Mouse (Mus musculus) adrenal gland, adult 10 weeks (tissue): Measurements from ENCODE around the gene Csad. TPM values are rescaled to one million over a fixed set of nuclear protein-coding genes. Genes with fewer than 3 reads are reported as not detected.

ENCODE experiments used
- polyA plus RNA-seq: library from polyadenylated mRNA; stranded (reverse); fragments of 350-450 nt; fragmentation: Illumina TruSeq; extraction: RNeasy Lipid Tissue Mini Kit (QIAGEN cat#74804); gene quantifications from one replicate; pipeline ENCODE4 v1.2.3, GENCODE M21; 2014; ENCODE audit warnings: low read depth, low replicate concordance

Csad gene
- polyA plus RNA-seq, result 32.6 TPM

DNA sequence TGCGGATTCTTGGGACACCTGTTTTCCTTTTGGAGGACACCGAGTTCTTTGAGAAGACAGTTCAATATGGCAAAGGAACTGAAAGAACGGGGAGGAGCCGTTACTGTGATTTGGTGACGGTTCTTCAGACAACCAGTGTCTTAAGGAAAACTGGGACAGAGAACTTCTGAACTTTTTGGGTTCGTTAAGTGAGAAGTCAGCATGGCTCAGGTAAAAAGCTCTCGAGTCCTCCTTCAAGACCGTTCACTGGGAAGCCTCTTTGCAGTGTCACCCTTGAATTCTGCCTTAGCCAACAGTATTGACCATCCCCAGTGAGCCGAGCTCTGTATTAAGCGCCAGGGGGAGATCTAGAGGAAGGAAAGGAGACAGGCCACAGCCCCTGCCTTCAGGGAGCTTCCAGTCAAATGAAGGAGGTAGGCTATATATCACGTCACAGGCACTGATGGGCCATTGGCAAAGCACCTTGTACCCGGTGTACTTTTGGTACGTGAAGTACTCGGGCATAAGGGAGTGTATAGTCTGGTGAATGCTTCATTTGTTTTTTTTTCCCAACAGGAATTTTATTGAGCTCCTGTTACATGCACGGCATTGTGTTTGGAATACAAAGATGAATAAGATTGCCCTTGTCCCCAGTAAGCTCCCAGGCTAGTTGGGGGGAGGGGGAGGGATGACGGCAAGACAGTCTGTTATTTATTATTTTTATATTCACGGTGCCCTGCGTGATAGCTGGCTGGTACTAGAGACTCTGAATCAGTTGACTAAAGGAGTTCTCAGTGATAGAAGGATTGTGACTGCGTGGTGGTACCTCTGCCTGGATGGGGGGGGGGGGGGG is at the start of gene Csad:
TSS of gene Csad (minus strand) at position 51 of the 832 bp plus-strand sequence.

DNA sequence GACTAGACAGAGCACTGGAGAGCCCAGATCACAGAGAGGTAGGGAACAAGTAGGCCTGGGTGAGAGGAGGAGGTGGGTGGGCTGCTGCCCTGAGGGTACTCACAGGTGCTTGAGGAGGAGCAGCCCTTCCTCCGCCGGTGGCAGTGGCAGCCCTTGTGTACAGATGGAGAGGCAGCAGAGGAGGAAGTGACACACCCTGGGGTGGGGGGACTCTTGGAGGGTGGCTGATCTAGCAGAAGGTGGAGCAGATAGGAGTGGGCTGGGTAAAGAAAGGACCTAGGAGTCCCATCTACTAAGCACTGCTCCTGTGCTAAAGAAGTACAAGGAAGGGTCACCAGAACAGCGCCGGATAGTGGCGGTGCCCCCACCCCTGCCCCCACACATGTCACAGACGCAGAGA is 27.2 kb upstream of the Csad start, which contains the start of gene Itgb7:
TSS of gene Itgb7 (minus strand) at position 197 of the 400 bp plus-strand sequence.

DNA sequence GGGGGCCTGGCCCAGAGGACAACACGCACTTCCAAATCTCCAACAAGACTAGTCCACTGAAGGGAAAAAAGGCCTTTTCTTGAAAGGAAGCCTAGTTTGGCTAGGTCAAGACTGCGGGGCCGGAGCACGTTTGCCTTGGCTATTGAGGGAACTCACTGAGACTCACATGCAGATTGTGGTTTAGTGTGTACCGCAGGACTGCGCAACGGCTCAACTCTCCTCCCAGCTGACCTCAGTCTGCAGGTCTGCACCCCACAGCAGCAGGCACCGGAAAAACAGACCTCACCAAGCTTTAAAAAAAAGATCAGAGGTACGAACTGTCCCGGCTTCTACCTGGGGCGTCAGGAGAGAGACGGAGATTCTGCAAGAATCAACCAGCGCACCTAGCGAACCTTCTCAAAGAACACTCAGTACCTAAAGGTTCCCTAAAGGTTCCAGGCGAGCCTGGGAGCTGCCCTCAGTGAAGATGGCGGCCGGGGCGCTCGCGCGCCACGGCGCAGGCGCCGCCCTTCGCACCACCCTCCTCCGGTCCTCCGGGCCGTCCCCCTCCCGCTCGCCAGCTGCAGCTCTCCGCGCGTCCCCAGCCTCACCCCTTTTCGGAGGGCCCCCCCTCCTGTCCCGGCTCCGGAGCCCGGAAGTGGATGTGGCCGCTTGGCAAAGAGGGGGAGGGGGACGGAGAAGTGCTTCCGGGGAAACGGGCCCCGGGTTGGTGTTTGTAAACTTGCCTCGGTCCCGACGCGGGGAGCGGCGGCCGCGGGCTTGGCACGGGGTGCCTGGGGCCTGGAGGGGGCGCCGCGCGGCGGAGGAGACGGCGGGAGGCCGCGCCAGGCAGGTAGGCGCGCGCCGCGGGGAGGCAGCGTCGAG is 1.3 kb downstream of the Csad start, which contains the start of gene Zfp740:
TSS of gene Zfp740 (plus strand) at position 279 of the 864 bp plus-strand sequence.

DNA sequence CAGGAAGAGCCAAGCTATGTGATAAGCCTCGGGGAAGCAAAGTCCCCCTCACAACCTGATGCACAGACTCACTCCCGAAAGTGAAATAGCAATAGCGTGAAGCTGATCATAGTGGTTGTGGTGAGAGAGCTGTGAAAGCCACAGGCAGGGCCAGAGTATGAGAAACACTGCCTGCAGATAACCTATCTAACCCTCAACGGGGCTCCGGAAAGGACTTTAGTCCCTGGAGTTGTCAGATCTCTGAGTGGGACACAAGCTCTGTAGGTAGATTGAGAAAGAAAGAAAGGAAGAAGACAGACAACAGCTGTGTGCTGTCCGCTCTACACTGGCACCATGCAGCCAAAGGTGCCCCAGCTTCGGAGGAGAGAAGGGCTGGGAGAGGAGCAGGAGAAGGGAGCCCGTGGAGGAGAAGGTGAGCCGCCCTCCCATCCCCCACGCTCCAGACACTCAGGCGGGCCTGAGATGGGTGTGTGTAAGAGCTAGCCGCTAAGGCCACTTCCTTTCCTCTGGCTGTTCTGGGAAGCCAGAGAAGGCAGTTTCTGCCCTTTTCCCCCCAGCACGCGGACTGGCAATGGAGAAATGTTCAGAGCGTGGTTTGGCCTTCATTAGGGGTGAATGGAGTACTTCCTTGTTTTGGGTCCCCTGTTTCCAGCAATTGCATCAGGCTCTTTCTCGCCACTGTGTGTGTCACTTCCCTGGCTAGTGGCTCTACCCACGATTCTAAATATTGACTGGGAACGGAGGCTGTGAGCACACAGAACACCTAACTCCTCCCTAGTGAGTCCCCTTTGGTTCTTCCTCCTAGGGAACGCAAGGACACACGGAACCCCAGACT is 54.0 kb downstream of the Csad start, which contains the start of gene Soat2:
TSS of gene Soat2 (plus strand) at position 226 of the 835 bp plus-strand sequence.

DNA sequence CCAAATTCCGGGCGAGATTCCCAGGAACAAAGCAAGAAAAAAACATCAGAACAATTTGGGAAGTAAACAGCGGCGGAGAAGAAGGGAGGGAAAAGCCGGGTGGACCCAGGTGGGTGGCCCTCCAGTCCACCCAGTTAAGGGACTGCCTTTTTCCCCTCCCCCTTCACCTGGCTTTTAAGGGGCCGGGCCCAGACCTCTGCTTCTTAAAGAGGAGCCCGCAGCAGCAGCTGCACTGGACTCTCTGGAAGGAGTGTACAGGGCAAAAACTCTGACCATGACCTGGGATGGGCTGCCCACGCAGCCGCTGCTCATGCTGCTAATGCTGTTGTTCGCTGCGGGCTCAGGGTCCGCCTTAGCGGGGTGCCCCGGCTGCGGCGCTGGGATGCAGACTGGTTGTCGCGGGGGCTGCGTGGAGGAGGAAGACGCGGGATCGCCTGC is 60.2 kb downstream of the Csad start, which contains the start of gene Igfbp6:
TSS of gene Igfbp6 (plus strand) at position 89 of the 438 bp plus-strand sequence.

DNA sequence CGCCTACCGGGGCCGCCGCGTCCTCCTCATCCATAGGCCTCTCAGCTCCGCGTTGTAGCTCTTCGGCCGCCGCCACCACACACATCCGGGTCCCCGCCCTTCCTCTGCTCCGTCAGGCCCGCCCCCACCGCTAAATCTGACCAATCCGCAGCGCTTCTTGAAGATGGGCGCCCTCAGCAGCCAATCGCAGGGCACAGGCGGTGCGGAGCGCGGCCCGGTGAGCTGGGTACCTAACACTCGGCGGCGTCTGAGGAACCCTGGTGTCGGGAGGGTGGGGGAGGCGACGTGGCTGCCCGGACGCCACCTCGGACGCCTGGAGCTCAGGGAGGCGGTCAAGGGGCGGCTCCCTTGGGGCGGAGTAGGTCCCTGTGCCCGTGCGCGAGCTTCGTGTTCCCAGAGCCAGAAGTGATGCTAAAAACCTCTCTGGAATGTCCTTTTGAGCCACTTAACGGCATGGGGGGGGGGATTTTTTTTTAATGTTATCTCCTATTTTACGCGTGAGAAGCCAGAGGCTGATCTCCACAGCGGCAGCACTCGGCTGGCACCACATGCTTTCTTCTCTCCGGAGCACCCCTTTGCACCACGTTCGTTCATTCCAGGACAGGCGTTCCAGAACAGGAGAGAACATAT is 68.3 kb downstream of the Csad start, which contains the start of gene Spryd3:
TSS of gene Spryd3 (minus strand) at position 106 of the 630 bp plus-strand sequence.

Other genes starting within 250 kb of the Csad start
- not detected for gene Krt8, start 200.2 kb downstream of the Csad start, polyA plus RNA-seq
- not detected for gene Krt18, start 176.5 kb downstream of the Csad start, polyA plus RNA-seq
- 196 TPM for gene Eif4b, start 131.0 kb downstream of the Csad start, polyA plus RNA-seq
- 31.5 TPM for gene Tns2, start 104.3 kb downstream of the Csad start, polyA plus RNA-seq
- 1.4 TPM for gene Spryd3, start 68.5 kb downstream of the Csad start, polyA plus RNA-seq
- not detected for gene Igfbp6, start 60.4 kb downstream of the Csad start, polyA plus RNA-seq
- gene Soat2, start 54.2 kb downstream of the Csad start, polyA plus RNA-seq, result not detected
- 34.7 TPM for gene Zfp740, start 1.5 kb downstream of the Csad start, polyA plus RNA-seq
- not detected for gene Itgb7, start 27.2 kb upstream of the Csad start, polyA plus RNA-seq
- 9.1 TPM for gene Rarg, start 52.8 kb upstream of the Csad start, polyA plus RNA-seq
- 0.35 TPM for gene Gm9918, start 65.8 kb upstream of the Csad start, polyA plus RNA-seq
- 1.9 TPM for gene Mfsd5, start 74.7 kb upstream of the Csad start, polyA plus RNA-seq
- gene Espl1, start 91.5 kb upstream of the Csad start, polyA plus RNA-seq, result not detected
- 69.6 TPM for gene Pfdn5, start 121.4 kb upstream of the Csad start, polyA plus RNA-seq
- gene Myg1, start 127.0 kb upstream of the Csad start, polyA plus RNA-seq, result 8.9 TPM
- gene Aaas, start 146.0 kb upstream of the Csad start, polyA plus RNA-seq, result 2.6 TPM
- gene Sp7, start 162.5 kb upstream of the Csad start, polyA plus RNA-seq, result not detected
- gene Sp1, start 201.4 kb upstream of the Csad start, polyA plus RNA-seq, result 91.2 TPM
- not detected for gene Amhr2, start 240.6 kb upstream of the Csad start, polyA plus RNA-seq